Mouse (Mus musculus) gastrocnemius, postnatal 25 days (tissue): Measurements from ENCODE around the gene Nprl3. TPM values are rescaled to one million over a fixed set of nuclear protein-coding genes. Genes with fewer than 3 reads are reported as not detected.
A peak's percentile ranks its signal among the peaks of the same experiment; 100 is the strongest.
"Not testable (repeated sequence)": the region's sequence is repeated elsewhere in the genome, so short reads cannot be mapped to it uniquely, and the experiment has no call there.

ENCODE experiments used
- DNase-seq: peaks from one replicate; pipeline ENCODE4 v3.0.0; 2022
- total RNA-seq, 2 experiments: library from RNA; stranded (reverse); gene quantifications; 1 replicate in 1 of 2; 2 replicates in 1 of 2; pipeline ENCODE4 v1.2.3; 2021

Gene Nprl3
- total RNA-seq, 2 experiments from 2014 or later = 21.7 to 23.3 TPM

- peak; percentile 56 for DNase-seq
Measured at GRCm38 (mm10) chr11:32225222-32226104, 42.0 kb downstream of the Nprl3 start.

GRCm38 (mm10) chr11:32224468-32225139 is 42.9 kb downstream of the Nprl3 start:
- DNase-seq = peak; percentile 89

GRCm38 (mm10) chr11:32223297-32223967 is 44.1 kb downstream of the Nprl3 start:
- no peak for DNase-seq

- no peak for DNase-seq
Measured at GRCm38 (mm10) chr11:32222570-32223194, 44.8 kb downstream of the Nprl3 start.

- peak; percentile 74 for DNase-seq
Measured at GRCm38 (mm10) chr11:32221951-32222409, 45.5 kb downstream of the Nprl3 start, which contains the start of gene Rhbdf1. TSS of gene Rhbdf1 (minus strand) at chr11:32222300.

GRCm38 (mm10) chr11:32221225-32221950 is 46.1 kb downstream of the Nprl3 start:
- peak; percentile 70 for DNase-seq

GRCm38 (mm10) chr11:32220607-32221224 is 46.8 kb downstream of the Nprl3 start:
- no peak for DNase-seq

GRCm38 (mm10) chr11:32219287-32219686 is 48.2 kb downstream of the Nprl3 start:
- no peak for DNase-seq

GRCm38 (mm10) chr11:32218501-32219050 is 48.9 kb downstream of the Nprl3 start:
- no peak for DNase-seq

- no peak for DNase-seq
Measured at GRCm38 (mm10) chr11:32216851-32217250, 50.7 kb downstream of the Nprl3 start.

GRCm38 (mm10) chr11:32215372-32216162 is 51.9 kb downstream of the Nprl3 start:
- no peak for DNase-seq

GRCm38 (mm10) chr11:32210623-32211022 is 56.9 kb downstream of the Nprl3 start:
- no peak for DNase-seq

- peak; percentile 94 for DNase-seq
Measured at GRCm38 (mm10) chr11:32205058-32205873, 62.2 kb downstream of the Nprl3 start, which contains the start of gene Snrnp25. TSS of gene Snrnp25 (plus strand) at chr11:32205415.

GRCm38 (mm10) chr11:32201922-32202685 is 65.4 kb downstream of the Nprl3 start:
- DNase-seq = no peak

- not testable (repeated sequence) for DNase-seq
Measured at GRCm38 (mm10) chr11:32200992-32201391, 66.5 kb downstream of the Nprl3 start.

GRCm38 (mm10) chr11:32200075-32200601 is 67.4 kb downstream of the Nprl3 start, which contains the start of gene Il9r:
TSS of gene Il9r (minus strand) at chr11:32200279.
- no peak for DNase-seq

GRCm38 (mm10) chr11:32199230-32199629 is 68.3 kb downstream of the Nprl3 start:
- DNase-seq = no peak
